Mouse (Mus musculus) spleen, adult 2 months (tissue): Measurements from ENCODE around the gene Mall.

ENCODE experiments used
- CTCF ChIP-seq: fragments of 200-500 bp; IDR thresholded peaks from 2 replicates; pipeline ENCODE4 v1.5.1; 2011; ENCODE audit warnings: mild to moderate bottlenecking, inconsistent platforms; ENCODE audit not compliant: insufficient read depth, insufficient read length, insufficient replicate concordance; ENCODE audit errors: extremely low read depth
- POLR2A ChIP-seq: fragments of 200-500 bp; IDR thresholded peaks from 2 replicates; pipeline ENCODE4 v1.6.1; 2011; ENCODE audit warnings: low read depth, low read length, inconsistent platforms

- no peak for TF ChIP-seq CTCF
- TF ChIP-seq POLR2A: no peak
Observed at GRCm38 (mm10) chr2:127689239-127689638, 40.5 kb downstream of the Mall start.
